Mouse (Mus musculus): Measurements from ENCODE around the gene Epn2.

DNA sequence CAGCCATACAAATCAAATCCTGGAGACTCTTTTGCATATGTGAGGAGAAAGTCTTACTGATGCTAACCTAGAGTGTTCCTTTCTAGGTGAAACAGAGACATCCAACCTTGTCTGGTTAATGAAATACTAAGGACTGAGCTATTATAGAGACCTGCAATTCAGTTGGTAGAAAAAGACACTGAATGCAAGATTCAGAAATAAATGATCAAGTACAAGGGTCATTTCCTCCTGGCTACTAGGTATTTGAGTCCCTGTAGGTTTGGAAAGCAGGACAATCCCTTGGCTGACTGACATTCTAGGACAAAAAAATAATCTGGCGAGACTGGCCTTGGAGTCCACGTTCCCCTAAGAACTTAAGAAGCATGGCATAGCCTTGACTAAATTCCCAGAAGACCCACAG is 33.9 kb downstream of the Epn2 start:
- TF ChIP-seq POLR2A (IDR thresholded peaks at IDR 0.05; ENCODE audit: insufficient read length, low read depth) (no peak), TCF12 (IDR thresholded peaks at IDR 0.05; ENCODE audit: insufficient read depth, poor library complexity, severe bottlenecking) (no peak), MYOD1 (IDR thresholded peaks at IDR 0.05; ENCODE audit: control insufficient read depth in 1 of 3, insufficient read length in 2 of 3, low read depth in 2 of 3) (no peak), MAX (IDR thresholded peaks at IDR 0.05; ENCODE audit: low read depth) (no peak), SRF (IDR thresholded peaks at IDR 0.05; ENCODE audit: control insufficient read depth, insufficient read length, low read depth) (no peak), POLR2AphosphoS2 (IDR thresholded peaks at IDR 0.05; ENCODE audit: insufficient read length, low read depth) (no peak), USF1 (IDR thresholded peaks at IDR 0.05; ENCODE audit: low read depth) (no peak), MYOG (IDR thresholded peaks at IDR 0.05; ENCODE audit: control insufficient read depth in 1 of 3, insufficient read depth in 1 of 3, insufficient read length in 2 of 3, low read depth in 2 of 3) (no peak)
